Comparison of ENCODE assay signal across 32 mouse cellular contexts in the genomic region with DNA sequence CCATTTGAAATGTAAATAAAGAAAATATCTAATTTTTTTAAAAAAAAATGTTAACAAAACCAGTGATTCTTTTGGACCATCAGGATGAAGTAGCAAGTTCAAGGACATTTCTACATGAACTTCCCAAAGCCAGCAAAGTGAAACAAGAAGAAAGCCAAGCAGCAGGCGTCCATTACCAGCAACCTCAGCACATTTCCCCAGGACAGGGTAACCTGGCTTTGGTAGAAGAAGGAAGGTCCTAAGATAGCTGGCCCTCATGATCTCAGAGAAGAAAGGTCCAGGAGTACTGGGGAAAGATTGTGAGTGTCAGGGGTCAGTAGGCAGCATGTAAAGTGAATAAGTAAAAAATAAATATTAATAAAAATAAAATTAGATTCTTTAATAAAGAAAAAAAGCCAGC. TPM values are rescaled to one million over a fixed set of nuclear protein-coding genes. Genes with fewer than 3 reads are reported as not detected.
"Had no signal": no experiment of that assay in that cellular context is flagged by ENCODE, and none has a peak within 500 bp of the region (broad histone marks: within the 10 kb centered on the region; RNA-seq: fewer than 3 reads in every experiment).

No protein-coding gene starts in this region.

- H3K9ac ChIP-seq: limb, embryonic 12.5 days; limb, embryonic 13.5 days; limb, embryonic 15.5 days; liver, embryonic 12.5 days; liver, embryonic 13.5 days; liver, embryonic 14.5 days; liver, embryonic 15.5 days; liver, postnatal 0 days; lung, embryonic 14.5 days; lung, embryonic 15.5 days; midbrain, embryonic 12.5 days; midbrain, embryonic 13.5 days; midbrain, embryonic 15.5 days; neural tube, embryonic 12.5 days had no signal

- H3K4me1 ChIP-seq: limb, embryonic 10.5 days; limb, embryonic 12.5 days; limb, embryonic 15.5 days; liver, embryonic 12.5 days; liver, embryonic 13.5 days; liver, embryonic 15.5 days; megakaryocyte, embryonic 14.5 days; midbrain, embryonic 10.5 days; midbrain, embryonic 12.5 days; midbrain, embryonic 13.5 days; midbrain, embryonic 15.5 days; neural tube, embryonic 12.5 days had no signal

- H3K27me3 ChIP-seq: limb, embryonic 12.5 days; limb, embryonic 13.5 days; limb, embryonic 15.5 days; liver, embryonic 12.5 days; liver, embryonic 13.5 days; liver, embryonic 15.5 days; lung, embryonic 15.5 days; midbrain, embryonic 12.5 days; midbrain, embryonic 13.5 days; midbrain, embryonic 15.5 days; neural tube, embryonic 12.5 days had no signal

- DNase-seq: left cerebral cortex, postnatal 4 days; liver; liver, embryonic 13.5 days; liver, postnatal 0 days; lung, adult 18-20 months; lung, adult 2 months; lung, embryonic 14.5 days; lung, postnatal 14 days; lung, postnatal 36 days; lung, postnatal 4 days; midbrain, embryonic 14.5 days had no signal

- H3K36me3 ChIP-seq: limb, embryonic 10.5 days; limb, embryonic 12.5 days; limb, embryonic 13.5 days; limb, embryonic 15.5 days; liver, embryonic 12.5 days; liver, embryonic 13.5 days; liver, embryonic 15.5 days; lung, embryonic 15.5 days; midbrain, embryonic 10.5 days; midbrain, embryonic 12.5 days; midbrain, embryonic 13.5 days; midbrain, embryonic 15.5 days; neural tube, embryonic 12.5 days had no signal

- H3K27ac ChIP-seq: limb, embryonic 10.5 days; limb, embryonic 12.5 days; limb, embryonic 13.5 days; limb, embryonic 15.5 days; liver, embryonic 12.5 days; liver, embryonic 13.5 days; liver, embryonic 14.5 days; liver, embryonic 15.5 days; lung, embryonic 15.5 days; macrophage; midbrain, embryonic 10.5 days; midbrain, embryonic 12.5 days; midbrain, embryonic 13.5 days; midbrain, embryonic 15.5 days; neural tube, embryonic 12.5 days had no signal

- H3K4me2 ChIP-seq: limb, embryonic 12.5 days; limb, embryonic 13.5 days; limb, embryonic 15.5 days; liver, embryonic 11.5 days; liver, embryonic 12.5 days; liver, embryonic 13.5 days; liver, embryonic 15.5 days; lung, embryonic 14.5 days; lung, embryonic 15.5 days; midbrain, embryonic 11.5 days; midbrain, embryonic 12.5 days; midbrain, embryonic 13.5 days; midbrain, embryonic 15.5 days; neural tube, embryonic 12.5 days had no signal

- H3K4me3 ChIP-seq: limb, embryonic 10.5 days; limb, embryonic 12.5 days; limb, embryonic 13.5 days; limb, embryonic 15.5 days; liver, embryonic 12.5 days; liver, embryonic 13.5 days; liver, embryonic 15.5 days; lung, embryonic 15.5 days; megakaryocyte, embryonic 14.5 days; midbrain, embryonic 10.5 days; midbrain, embryonic 12.5 days; midbrain, embryonic 13.5 days; midbrain, embryonic 15.5 days; myocyte; neural tube, embryonic 12.5 days had no signal

- H3K9me3 ChIP-seq: limb, embryonic 10.5 days; limb, embryonic 12.5 days; limb, embryonic 13.5 days; limb, embryonic 15.5 days; liver, embryonic 12.5 days; liver, embryonic 13.5 days; liver, embryonic 15.5 days; lung, embryonic 15.5 days; megakaryocyte, embryonic 14.5 days; midbrain, embryonic 10.5 days; midbrain, embryonic 12.5 days; midbrain, embryonic 13.5 days; midbrain, embryonic 15.5 days; neural tube, embryonic 12.5 days had no signal

RNA-seq across cellular contexts. Expression of gene Adm, which starts 39.7 kb away (rescaled TPM):
- total RNA-seq: megakaryocyte progenitor cell, adult 5-6 weeks; megakaryocyte-erythroid progenitor cell, adult 5-6 weeks; monocyte, adult 5-6 weeks had no signal
